Mouse (Mus musculus) E14TG2a.4 (cell line): ENCODE results near the gene Nelfb.

Experiments used
- CTCF ChIP-seq: conservative IDR thresholded peaks from 2 replicates; pipeline ENCODE4 v1.5.1; 2014; ENCODE audit warnings: low read length
- POU5F1 ChIP-seq: IDR thresholded peaks from 2 replicates; pipeline ENCODE4 v1.6.1; 2014; ENCODE audit warnings: low read length, borderline replicate concordance

- TF ChIP-seq CTCF (no peak), POU5F1 (no peak)
These were observed 26.8 kb downstream of the Nelfb start for GRCm38 (mm10) chr2:25184496-25184895.
